Mouse (Mus musculus): Measurements from ENCODE around the gene Hydin. TPM values are rescaled to one million over a fixed set of nuclear protein-coding genes. Genes with fewer than 3 reads are reported as not detected.

Hydin gene
- under 1 TPM; 0.42 to 0.48 TPM for total RNA-seq (2021)

GRCm38 (mm10) chr8:110266741-110267140 is at the start of gene Hydin:
Gene Hydin, plus strand, starts transcription at chr8:110266977.
- DNase-seq (ENCODE audit: low spot score in 2 of 2) = peak; percentile 80 to 81
- intact Hi-C loops (cut with DNase I) = no loop called here

GRCm38 (mm10) chr8:110217198-110217597 is 49.6 kb upstream of the Hydin start:
- intact Hi-C loops (cut with DNase I) = no loop called here
- DNase-seq (ENCODE audit: low spot score in 2 of 2) = peak in 1 of 2 experiments; percentile 11

GRCm38 (mm10) chr8:110217681-110218131 is 49.1 kb upstream of the Hydin start:
- peak; percentile 100 for DNase-seq (ENCODE audit: low spot score in 2 of 2)
- intact Hi-C loops (cut with DNase I) = no loop called here

- intact Hi-C loops (cut with DNase I) = no loop called here
- DNase-seq (ENCODE audit: low spot score in 2 of 2) = no peak
These were observed 48.3 kb upstream of the Hydin start for GRCm38 (mm10) chr8:110218511-110218910.

- intact Hi-C loops (cut with DNase I) = no loop called here
- no peak for DNase-seq (ENCODE audit: low spot score in 2 of 2)
These were observed 45.8 kb upstream of the Hydin start for GRCm38 (mm10) chr8:110220936-110221335.

- intact Hi-C loops (cut with DNase I) = no loop called here
- DNase-seq (ENCODE audit: low spot score in 2 of 2) = no peak
These were observed 36.0 kb upstream of the Hydin start for GRCm38 (mm10) chr8:110230803-110231202.

GRCm38 (mm10) chr8:110242278-110243177 is 24.2 kb upstream of the Hydin start:
- intact Hi-C loops (cut with DNase I) = no loop called here
- DNase-seq (ENCODE audit: low spot score in 2 of 2) = no peak

GRCm38 (mm10) chr8:110244566-110244965 is 22.2 kb upstream of the Hydin start:
- DNase-seq (ENCODE audit: low spot score in 2 of 2) = no peak
- intact Hi-C loops (cut with DNase I) = no loop called here

GRCm38 (mm10) chr8:110247238-110247637 is 19.5 kb upstream of the Hydin start:
- intact Hi-C loops (cut with DNase I) = no loop called here
- DNase-seq (ENCODE audit: low spot score in 2 of 2) = no peak

GRCm38 (mm10) chr8:110253986-110254385 is 12.8 kb upstream of the Hydin start:
- DNase-seq (ENCODE audit: low spot score in 2 of 2) = no peak
- intact Hi-C loops (cut with DNase I) = no loop called here

- DNase-seq (ENCODE audit: low spot score in 2 of 2) = no peak
- intact Hi-C loops (cut with DNase I) = no loop called here
These were observed 926 bp upstream of the Hydin start for GRCm38 (mm10) chr8:110265796-110266305.

- intact Hi-C loops (cut with DNase I) = no loop called here
- DNase-seq (ENCODE audit: low spot score in 2 of 2) = no peak
These were observed 491 bp downstream of the Hydin start for GRCm38 (mm10) chr8:110267268-110267667.

- intact Hi-C loops (cut with DNase I) = no loop called here
- no peak for DNase-seq (ENCODE audit: low spot score in 2 of 2)
These were observed 3.9 kb downstream of the Hydin start for GRCm38 (mm10) chr8:110270659-110271058.

- intact Hi-C loops (cut with DNase I) = no loop called here
- DNase-seq (ENCODE audit: low spot score in 2 of 2) = no peak
These were observed 6.6 kb downstream of the Hydin start for GRCm38 (mm10) chr8:110273394-110273793.

- intact Hi-C loops (cut with DNase I) = no loop called here
- no peak for DNase-seq (ENCODE audit: low spot score in 2 of 2)
These were observed 8.9 kb downstream of the Hydin start for GRCm38 (mm10) chr8:110275465-110276258.

GRCm38 (mm10) chr8:110276259-110276560 is 9.4 kb downstream of the Hydin start:
- DNase-seq (ENCODE audit: low spot score in 2 of 2) = no peak
- intact Hi-C loops (cut with DNase I) = no loop called here

GRCm38 (mm10) chr8:110312715-110313114 is 45.9 kb downstream of the Hydin start:
- no peak for DNase-seq (ENCODE audit: low spot score in 2 of 2)
- intact Hi-C loops (cut with DNase I) = no loop called here

GRCm38 (mm10) chr8:110315826-110316225 is 49.0 kb downstream of the Hydin start:
- intact Hi-C loops (cut with DNase I) = no loop called here
- DNase-seq (ENCODE audit: low spot score in 2 of 2) = no peak

- intact Hi-C loops (cut with DNase I) = no loop called here
- DNase-seq (ENCODE audit: low spot score in 2 of 2) = no peak
These were observed 52.8 kb downstream of the Hydin start for GRCm38 (mm10) chr8:110319586-110319985.

- intact Hi-C loops (cut with DNase I) = no loop called here
- no peak for DNase-seq (ENCODE audit: low spot score in 2 of 2)
These were observed 54.7 kb downstream of the Hydin start for GRCm38 (mm10) chr8:110321446-110321845.
